Comparison of ENCODE assay signal across 21 mouse cellular contexts in genomic region chr2:90554806-90555205, GRCm38 (mm10). TPM values are rescaled to one million over a fixed set of nuclear protein-coding genes. Genes with fewer than 3 reads are reported as not detected.
DNase-seq lines count a peak whose midpoint lies in the region; ATAC-seq lines count a peak whose summit lies in the region.
"Had no signal": no experiment of that assay in that cellular context is flagged by ENCODE, and none has a peak within 500 bp of the region (broad histone marks: within the 10 kb centered on the region; RNA-seq: fewer than 3 reads in every experiment).

No protein-coding gene starts in this region.

- whole genome bisulfite sequencing in liver, embryonic 12.5 days (ENCODE audit: insufficient replicate concordance): 80% methylated on average over 4 of the region's 4 CpGs
- WGBS in liver, embryonic 11.5 days: 87% methylated on average over 4 of the region's 4 CpGs
- WGBS in liver, embryonic 15.5 days (ENCODE audit: insufficient replicate concordance): 84% methylated on average over 4 of the region's 4 CpGs

- no peak overlapping the region for H3K4me2 ChIP-seq in liver, embryonic 12.5 days
- H3K4me2 ChIP-seq in liver, embryonic 11.5 days: no peak overlapping the region
- no peak overlapping the region for H3K4me2 ChIP-seq in liver, embryonic 15.5 days
- H3K4me2 ChIP-seq: embryonic facial prominence, embryonic 15.5 days; heart, embryonic 13.5 days had no signal

- no peaks in the 10 kb centered on the region for H3K36me3 ChIP-seq in liver, embryonic 12.5 days
- no peaks in the 10 kb centered on the region for H3K36me3 ChIP-seq in liver, embryonic 11.5 days (ENCODE audit: control insufficient read depth, insufficient read depth, low read length)
- no peaks in the 10 kb centered on the region for H3K36me3 ChIP-seq in liver, embryonic 15.5 days (replicated peaks)
- H3K36me3 ChIP-seq: embryonic facial prominence, embryonic 15.5 days; forebrain, embryonic 10.5 days; G1E; heart, embryonic 13.5 days had no signal

- 0 out of 2 replicates have a peak overlapping the region, but pooled peaks have one; percentile 4 for H3K9ac ChIP-seq in liver, embryonic 12.5 days
- no peak overlapping the region for H3K9ac ChIP-seq in liver, embryonic 11.5 days (ENCODE audit: low read depth, low read length)
- H3K9ac ChIP-seq in liver, embryonic 15.5 days: no peak overlapping the region
- H3K9ac ChIP-seq: embryonic facial prominence, embryonic 15.5 days; heart, embryonic 13.5 days had no signal

- H3K4me1 ChIP-seq in liver, embryonic 12.5 days: peaks cover 88% of the 10 kb centered on the region
- peaks cover 44% of the 10 kb centered on the region for H3K4me1 ChIP-seq in liver, embryonic 11.5 days (replicated peaks; ENCODE audit: control insufficient read depth, insufficient read depth, low read length)
- peaks cover 85% of the 10 kb centered on the region for H3K4me1 ChIP-seq in liver, embryonic 15.5 days (replicated peaks)

- no peak overlapping the region for H3K4me3 ChIP-seq in liver, embryonic 12.5 days
- H3K4me3 ChIP-seq in liver, embryonic 11.5 days (ENCODE audit: low read depth, low read length): no peak overlapping the region
- H3K4me3 ChIP-seq in liver, embryonic 15.5 days (replicated peaks): no peak overlapping the region
- H3K4me3 ChIP-seq: embryonic facial prominence, embryonic 15.5 days; erythroblast, embryonic 14.5 days; forebrain, embryonic 10.5 days; gastrocnemius, adult 2 months; heart, embryonic 13.5 days had no signal

- no peak for ATAC-seq in liver, embryonic 12.5 days
- no peak for ATAC-seq in liver, embryonic 11.5 days (replicated peaks; ENCODE audit: low FRiP score)
- no peak for ATAC-seq in liver, embryonic 15.5 days (ENCODE audit: insufficient read depth)
- ATAC-seq: forebrain, embryonic 14.5 days; hindbrain, postnatal 0 days had no signal

- peak overlapping the region; percentile 68 for H3K27ac ChIP-seq in liver, embryonic 12.5 days
- no peak overlapping the region for H3K27ac ChIP-seq in liver, embryonic 11.5 days (ENCODE audit: low read depth, low read length)
- H3K27ac ChIP-seq in liver, embryonic 15.5 days (replicated peaks): peak overlapping the region; percentile 55
- H3K27ac ChIP-seq: embryonic facial prominence, embryonic 15.5 days; forebrain, embryonic 10.5 days; gastrocnemius, adult 2 months; heart, embryonic 13.5 days; hindbrain, postnatal 0 days had no signal

- no peaks in the 10 kb centered on the region for H3K9me3 ChIP-seq in liver, embryonic 12.5 days (replicated peaks)
- H3K9me3 ChIP-seq in liver, embryonic 11.5 days (ENCODE audit: control insufficient read depth, low read length): no peaks in the 10 kb centered on the region
- no peaks in the 10 kb centered on the region for H3K9me3 ChIP-seq in liver, embryonic 15.5 days (replicated peaks)
- H3K9me3 ChIP-seq: embryonic facial prominence, embryonic 15.5 days; forebrain, embryonic 10.5 days; G1E; heart, embryonic 13.5 days had no signal

- no peak for DNase-seq in liver, embryonic 11.5 days (ENCODE audit: low spot score)
- DNase-seq in R1 (ENCODE audit: low read depth, low spot score): peak; percentile 40
- DNase-seq in layer of hippocampus, adult 8-10 months (ENCODE audit: low spot score in 2 of 2): no peak
- no peak for DNase-seq in lung, postnatal 14 days
- DNase-seq: adrenal gland, adult 2 months; adrenal gland, postnatal 25 days; cerebellum, adult 2 months; cerebellum, postnatal 10 days; embryo, embryonic 11 days; gastrocnemius, adult 2 months; gastrocnemius, postnatal 25 days; heart, postnatal 36 days had no signal

- no peaks in the 10 kb centered on the region for H3K27me3 ChIP-seq in liver, embryonic 12.5 days (replicated peaks)
- H3K27me3 ChIP-seq in liver, embryonic 11.5 days (replicated peaks; ENCODE audit: control insufficient read depth, insufficient read depth, low read length): no peaks in the 10 kb centered on the region
- H3K27me3 ChIP-seq in liver, embryonic 15.5 days: no peaks in the 10 kb centered on the region
- H3K27me3 ChIP-seq: embryonic facial prominence, embryonic 15.5 days; heart, embryonic 13.5 days had no signal

RNA-seq across cellular contexts. Expression of gene Ptprj, which starts 25.6 kb away (rescaled TPM):
- polyA plus RNA-seq in liver, embryonic 12.5 days (2016; fragmentation: Nextera tagmentation; extraction: Ambion mirVana): 3.0 and 3.7 TPM in 2 replicates
- 5.1 TPM in 2 replicates for polyA plus RNA-seq in liver, embryonic 11.5 days (2014; fragmentation: Nextera tagmentation; extraction: Ambion mirVana)
- 2.0 and 2.7 TPM in 2 replicates for polyA plus RNA-seq in liver, embryonic 15.5 days (2015; fragmentation: Nextera tagmentation; extraction: Ambion mirVana)
- 100 to 1,000 TPM; 108 to 115 (median 111) TPM for total RNA-seq in layer of hippocampus, adult 8-10 months (2022)
- polyA plus RNA-seq: erythroblast, embryonic 14.5 days had no signal
